Mouse (Mus musculus) CH12.LX (cell line): ENCODE measurements at regions not wholly inside any gene's neighbourhood (a gene's known extent, or its start where the extent isn't known, plus 50 kb on each side); places are given as distances from the start of the nearest gene placed in this dataset.

Source experiments
- DNase-seq: peaks from one replicate; pipeline ENCODE4 v3.0.0-alpha.2; 2013; ENCODE audit errors: extremely low read depth
- H3K27ac ChIP-seq: 2 replicates; pipeline ENCODE4 v1.5.1; 2012; ENCODE audit warnings: low read depth, mild to moderate bottlenecking, control low read depth, moderate library complexity; ENCODE audit not compliant: insufficient read depth
- H3K27me3 ChIP-seq: replicated peaks from 2 replicates; pipeline ENCODE3; 2012; ENCODE audit warnings: inconsistent platforms
- H3K36me3 ChIP-seq, 2 experiments: replicated peaks in 1 of 2; 2 replicates each; pipeline versions ENCODE3 to v1.6.1; 2012; ENCODE audit warnings: inconsistent platforms in 1 of 2, low read length in 1 of 2, mild to moderate bottlenecking in 1 of 2, mixed read lengths in 1 of 2, moderate library complexity in 1 of 2; ENCODE audit not compliant: control insufficient read depth in 1 of 2, insufficient read depth in 1 of 2
- H3K4me1 ChIP-seq, 2 experiments: 2 replicates each; pipeline ENCODE4 v1.6.1; 2012; ENCODE audit warnings: inconsistent platforms in 1 of 2, moderate library complexity in 1 of 2; ENCODE audit not compliant: insufficient read depth in 2 of 2, control insufficient read depth in 1 of 2
- H3K4me2 ChIP-seq: 2 replicates; pipeline ENCODE4 v1.6.1; 2012; ENCODE audit warnings: low read depth, mild to moderate bottlenecking, control low read depth; ENCODE audit not compliant: poor library complexity, insufficient read depth, severe bottlenecking
- H3K4me3 ChIP-seq, 3 experiments: fragments of 150-350 bp in 1 of 3; sonication (generic) in 1 of 3; replicated peaks in 1 of 3; 2 replicates each; pipeline versions ENCODE3 to v1.5.1; 2011 to 2012; ENCODE audit warnings: low read depth in 2 of 3, low read length in 2 of 3, mild to moderate bottlenecking in 2 of 3, moderate library complexity in 2 of 3, control low read depth in 1 of 3, improper control_type of control experiment in 1 of 3, inconsistent platforms in 1 of 3, mixed read lengths in 1 of 3; ENCODE audit not compliant: poor library complexity in 1 of 3
- H3K79me2 ChIP-seq: replicated peaks from 2 replicates; pipeline ENCODE4 v1.6.1; 2012; ENCODE audit warnings: mild to moderate bottlenecking, moderate library complexity; ENCODE audit not compliant: control insufficient read depth, poor library complexity, insufficient read depth, severe bottlenecking; ENCODE audit errors: extremely low read depth
- H3K9ac ChIP-seq: 2 replicates; pipeline ENCODE4 v1.6.1; 2012; ENCODE audit warnings: low read depth, mild to moderate bottlenecking, control low read depth, moderate library complexity; ENCODE audit not compliant: insufficient read depth
- H3K9me3 ChIP-seq: replicated peaks from 2 replicates; pipeline ENCODE3; 2012; ENCODE audit warnings: low read length, inconsistent platforms, mixed read lengths
- BHLHE40 ChIP-seq: IDR thresholded peaks from 2 replicates; pipeline ENCODE4 v1.6.1; 2011; ENCODE audit warnings: mild to moderate bottlenecking, low read depth, low read length, improper control_type of control experiment
- CHD1 ChIP-seq: IDR thresholded peaks from 2 replicates; pipeline ENCODE4 v1.6.1; 2012; ENCODE audit warnings: low read depth, low read length, improper control_type of control experiment, inconsistent platforms
- E2F4 ChIP-seq: IDR thresholded peaks from 2 replicates; pipeline ENCODE4 v1.6.1; 2011; ENCODE audit warnings: low read depth, low read length, improper control_type of control experiment; ENCODE audit not compliant: insufficient replicate concordance
- ELF1 ChIP-seq: IDR thresholded peaks from 2 replicates; pipeline ENCODE4 v1.6.1; 2014; ENCODE audit warnings: low read depth, mild to moderate bottlenecking, inconsistent platforms, low read length, improper control_type of control experiment
- EP300 ChIP-seq: IDR thresholded peaks from 2 replicates; pipeline ENCODE4 v1.6.1; 2011; ENCODE audit warnings: low read length, improper control_type of control experiment
- GABPA ChIP-seq: IDR thresholded peaks from 2 replicates; pipeline ENCODE4 v1.6.1; 2012; ENCODE audit warnings: low read depth, low read length, improper control_type of control experiment, inconsistent platforms; ENCODE audit not compliant: insufficient replicate concordance
- JUND ChIP-seq: conservative IDR thresholded peaks from 2 replicates; pipeline ENCODE4 v1.6.1; 2011; ENCODE audit warnings: low read depth, low read length, improper control_type of control experiment
- KAT2A ChIP-seq: IDR thresholded peaks from 2 replicates; pipeline ENCODE4 v1.6.1; 2012; ENCODE audit warnings: low read length, improper control_type of control experiment, inconsistent platforms; ENCODE audit not compliant: insufficient replicate concordance
- MAX ChIP-seq: IDR thresholded peaks from 2 replicates; pipeline ENCODE4 v1.6.1; 2011; ENCODE audit warnings: low read length, improper control_type of control experiment
- MAZ ChIP-seq: IDR thresholded peaks from 2 replicates; pipeline ENCODE4 v1.6.1; 2012; ENCODE audit warnings: low read depth, mild to moderate bottlenecking, inconsistent platforms, low read length, improper control_type of control experiment, moderate library complexity
- MXI1 ChIP-seq: IDR thresholded peaks from 2 replicates; pipeline ENCODE4 v1.6.1; 2011; ENCODE audit warnings: mild to moderate bottlenecking, low read depth, low read length, improper control_type of control experiment
- PAX5 ChIP-seq: IDR thresholded peaks from 2 replicates; pipeline ENCODE4 v1.6.1; 2012; ENCODE audit warnings: low read length, inconsistent platforms, mixed read lengths
- RCOR1 ChIP-seq: conservative IDR thresholded peaks from 2 replicates; pipeline ENCODE4 v1.6.1; 2012; ENCODE audit warnings: low read depth, mild to moderate bottlenecking, inconsistent platforms, low read length, improper control_type of control experiment
- SIN3A ChIP-seq: IDR thresholded peaks from 2 replicates; pipeline ENCODE4 v1.6.1; 2012; ENCODE audit warnings: low read length, improper control_type of control experiment, inconsistent platforms
- SMC3 ChIP-seq: IDR thresholded peaks from 2 replicates; pipeline ENCODE4 v1.6.1; 2011; ENCODE audit warnings: low read depth, low read length, improper control_type of control experiment
- UBTF ChIP-seq: IDR thresholded peaks from 2 replicates; pipeline ENCODE4 v1.6.1; 2012; ENCODE audit warnings: low read depth, mild to moderate bottlenecking, inconsistent platforms, low read length, improper control_type of control experiment, moderate library complexity
- USF1 ChIP-seq: IDR thresholded peaks from 2 replicates; pipeline ENCODE4 v1.6.1; 2014; ENCODE audit warnings: low read depth, mild to moderate bottlenecking, inconsistent platforms, low read length, improper control_type of control experiment
- USF2 ChIP-seq: conservative IDR thresholded peaks from 2 replicates; pipeline ENCODE4 v1.6.1; 2011; ENCODE audit warnings: low read depth, low read length, improper control_type of control experiment
- ZC3H11A ChIP-seq: IDR thresholded peaks from 2 replicates; pipeline ENCODE4 v1.6.1; 2012; ENCODE audit warnings: low read depth, mild to moderate bottlenecking, inconsistent platforms, low read length, improper control_type of control experiment
- ZKSCAN1 ChIP-seq: IDR thresholded peaks from 2 replicates; pipeline ENCODE4 v1.6.1; 2012; ENCODE audit warnings: low read depth, inconsistent platforms, low read length, improper control_type of control experiment, borderline replicate concordance
- ZMIZ1 ChIP-seq: IDR thresholded peaks from 2 replicates; pipeline ENCODE4 v1.6.1; 2012; ENCODE audit warnings: low read depth, mild to moderate bottlenecking, inconsistent platforms, low read length, improper control_type of control experiment
- dilution Hi-C: fragments of 300-500 bp; cut with MboI; formaldehyde crosslinking; loops from 2 replicates; pipeline ENCODE4 v1.14.3; 2020; ENCODE audit warnings: low sequenced_read_pairs; ENCODE audit not compliant: extremely low pct_unique_long_range_greater_than_20kb, extremely low pct_ligation_motif_present
- in situ Hi-C: fragments of 300-500 bp; cut with MboI; formaldehyde crosslinking; loops from 3 replicates; pipeline ENCODE4 v1.14.3; 2019; ENCODE audit warnings: low sequenced_read_pairs, low pct_ligation_motif_present, low pct_unique_long_range_greater_than_20kb, mixed read lengths

- DNase-seq: no peak
- no peak overlapping the region for H3K27ac ChIP-seq
- H3K4me2 ChIP-seq: no peak overlapping the region
- H3K4me1 ChIP-seq: peaks cover 4 to 34% of the 10 kb centered on the region in 2 experiments; a peak in 3 of 4 replicates
- no peaks in the 10 kb centered on the region for H3K9me3 ChIP-seq
- H3K4me3 ChIP-seq: no peak overlapping the region
- dilution Hi-C loops (no loop called here), in situ Hi-C loops (loop anchor here (5.0 kb wide), 1 partner anchor 231 kb away; no protein-coding TSS in a partner anchor)
- no peak overlapping the region for H3K9ac ChIP-seq
- TF ChIP-seq GABPA (no peak), MAZ (no peak), CHD1 (no peak), RCOR1 (no peak), UBTF (no peak), JUND (no peak), MAX (no peak), ELF1 (no peak), PAX5 (no peak), ZKSCAN1 (no peak), USF2 (no peak), SIN3A (no peak), MXI1 (no peak), ZC3H11A (no peak), USF1 (no peak), EP300 (no peak)
- no peaks in the 10 kb centered on the region for H3K27me3 ChIP-seq
- no peaks in the 10 kb centered on the region for H3K79me2 ChIP-seq
- H3K36me3 ChIP-seq: no peaks in the 10 kb centered on the region
Measured at GRCm38 (mm10) chr7:75368315-75368714, 59.3 kb upstream of the Sv2b start.

- peaks cover 4 to 35% of the 10 kb centered on the region in 2 experiments; a peak in 3 of 4 replicates for H3K4me1 ChIP-seq
- H3K36me3 ChIP-seq: no peaks in the 10 kb centered on the region
- H3K27ac ChIP-seq: no peak overlapping the region
- DNase-seq: no peak
- no peak overlapping the region for H3K4me2 ChIP-seq
- in situ Hi-C loops: loop anchor here (5.0 kb wide), 1 partner anchor 232 kb away; no protein-coding TSS in a partner anchor
- TF ChIP-seq ZMIZ1: no peak
- TF ChIP-seq USF1: no peak
- TF ChIP-seq BHLHE40: no peak
- TF ChIP-seq KAT2A: no peak
- TF ChIP-seq E2F4: no peak
- TF ChIP-seq SMC3: no peak
- no peak overlapping the region for H3K9ac ChIP-seq
- H3K79me2 ChIP-seq: no peaks in the 10 kb centered on the region
- dilution Hi-C loops: no loop called here
- no peaks in the 10 kb centered on the region for H3K27me3 ChIP-seq
- H3K9me3 ChIP-seq: no peaks in the 10 kb centered on the region
- no peak overlapping the region for H3K4me3 ChIP-seq
Measured at GRCm38 (mm10) chr7:75369366-75369765, 60.3 kb upstream of the Sv2b start.
